Mouse (Mus musculus): Measurements from ENCODE around the gene Faxc.

Gene Faxc

GRCm38 (mm10) chr4:22029951-22030350 lies 98.8 kb downstream of the Faxc start:
- no peak for DNase-seq (ENCODE audit: low spot score)
